Mouse (Mus musculus) brain, embryonic 14.5 days (tissue): ENCODE results near the gene Npas3.

ENCODE experiments used
- CTCF ChIP-seq: fragments of 200-500 bp; IDR thresholded peaks from 2 replicates; pipeline ENCODE4 v1.5.1; 2012; ENCODE audit warnings: inconsistent platforms, mild to moderate bottlenecking, moderate library complexity, borderline replicate concordance; ENCODE audit not compliant: insufficient read depth, insufficient read length; ENCODE audit errors: extremely low read depth
- POLR2A ChIP-seq: fragments of 200-500 bp; IDR thresholded peaks from 2 replicates; pipeline ENCODE4 v1.6.1; 2012; ENCODE audit warnings: mild to moderate bottlenecking, inconsistent platforms, borderline replicate concordance; ENCODE audit not compliant: poor library complexity, insufficient read depth, insufficient read length, severe bottlenecking; ENCODE audit errors: extremely low read depth

- TF ChIP-seq POLR2A (no peak), CTCF (no peak)
Measured at GRCm38 (mm10) chr12:53819982-53820381, 571.5 kb downstream of the Npas3 start.
